Mouse (Mus musculus): Measurements from ENCODE around the gene Slc41a1. TPM values are rescaled to one million over a fixed set of nuclear protein-coding genes. Genes with fewer than 3 reads are reported as not detected.

Gene Slc41a1
- polyA plus RNA-seq, 1 experiment from 2014 or later = 9.3 TPM

DNA sequence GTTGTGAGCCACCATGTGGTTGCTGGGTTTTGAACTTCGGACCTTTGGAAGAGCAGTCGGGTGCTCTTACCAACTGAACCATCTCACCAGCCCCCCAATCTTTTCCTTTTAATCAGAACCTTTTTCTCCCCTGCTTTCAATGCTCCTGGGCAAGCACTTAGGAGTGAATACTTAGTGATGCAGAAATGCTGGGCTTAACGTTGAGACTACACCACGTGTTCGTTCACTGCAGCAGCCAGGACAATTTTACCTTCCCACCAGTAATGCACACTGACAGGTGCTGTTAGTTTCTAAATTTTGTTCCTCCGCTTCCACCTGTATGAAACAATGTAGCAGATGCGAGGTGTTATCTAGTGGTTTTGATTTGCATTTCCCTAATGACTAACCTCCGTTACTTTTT is 5.0 kb upstream of the Slc41a1 start:
- Histone ChIP-seq H3K9ac (ENCODE audit: low read length) (no peak overlapping the region), H3K9me3 (ENCODE audit: control insufficient read depth, low read length) (no peaks in the 10 kb centered on the region), H3K27ac (ENCODE audit: low read depth, low read length) (no peak overlapping the region), H3K4me2 (ENCODE audit: low read depth) (no peak overlapping the region), H3K4me1 (ENCODE audit: control insufficient read depth, insufficient read depth, low read length) (no peaks in the 10 kb centered on the region), H3K4me3 (ENCODE audit: low read depth, low read length) (no peak overlapping the region), H3K27me3 (ENCODE audit: control insufficient read depth, insufficient read depth, low read length) (no peaks in the 10 kb centered on the region), H3K36me3 (ENCODE audit: control insufficient read depth, insufficient read depth, low read length) (no peaks in the 10 kb centered on the region)
- DNase-seq (ENCODE audit: low spot score) = no peak
- 83% methylated on average over 8 of the region's 8 CpGs for WGBS
- ATAC-seq (ENCODE audit: insufficient read depth, low FRiP score, low TSS enrichment) = no peak

GRCm38 (mm10) chr1:131822856-131823492 is 4.3 kb upstream of the Slc41a1 start:
- Histone ChIP-seq H3K9me3 (ENCODE audit: control insufficient read depth, low read length) (no peaks in the 10 kb centered on the region), H3K4me1 (ENCODE audit: control insufficient read depth, insufficient read depth, low read length) (no peaks in the 10 kb centered on the region), H3K9ac (ENCODE audit: low read length) (no peak overlapping the region), H3K4me2 (ENCODE audit: low read depth) (no peak overlapping the region), H3K27me3 (ENCODE audit: control insufficient read depth, insufficient read depth, low read length) (no peaks in the 10 kb centered on the region), H3K36me3 (ENCODE audit: control insufficient read depth, insufficient read depth, low read length) (no peaks in the 10 kb centered on the region), H3K27ac (ENCODE audit: low read depth, low read length) (no peak overlapping the region), H3K4me3 (ENCODE audit: low read depth, low read length) (no peak overlapping the region)
- WGBS = 85% methylated on average over 1 of the region's 1 CpGs
- ATAC-seq (ENCODE audit: insufficient read depth, low FRiP score, low TSS enrichment) = no peak
- no peak for DNase-seq (ENCODE audit: low spot score)

GRCm38 (mm10) chr1:131823563-131823962 is 3.7 kb upstream of the Slc41a1 start:
- no peaks in the 10 kb centered on the region for H3K36me3 ChIP-seq (ENCODE audit: control insufficient read depth, insufficient read depth, low read length)
- DNase-seq (ENCODE audit: low spot score) (no peak), ATAC-seq (ENCODE audit: insufficient read depth, low FRiP score, low TSS enrichment) (no peak)
- H3K4me3 ChIP-seq (ENCODE audit: low read depth, low read length) = no peak overlapping the region
- H3K9ac ChIP-seq (ENCODE audit: low read length) = no peak overlapping the region
- H3K27me3 ChIP-seq (ENCODE audit: control insufficient read depth, insufficient read depth, low read length) = no peaks in the 10 kb centered on the region
- no peak overlapping the region for H3K27ac ChIP-seq (ENCODE audit: low read depth, low read length)
- no peaks in the 10 kb centered on the region for H3K9me3 ChIP-seq (ENCODE audit: control insufficient read depth, low read length)
- no peaks in the 10 kb centered on the region for H3K4me1 ChIP-seq (ENCODE audit: control insufficient read depth, insufficient read depth, low read length)
- 46% methylated on average over 5 of the region's 5 CpGs for WGBS
- H3K4me2 ChIP-seq (ENCODE audit: low read depth) = no peak overlapping the region

DNA sequence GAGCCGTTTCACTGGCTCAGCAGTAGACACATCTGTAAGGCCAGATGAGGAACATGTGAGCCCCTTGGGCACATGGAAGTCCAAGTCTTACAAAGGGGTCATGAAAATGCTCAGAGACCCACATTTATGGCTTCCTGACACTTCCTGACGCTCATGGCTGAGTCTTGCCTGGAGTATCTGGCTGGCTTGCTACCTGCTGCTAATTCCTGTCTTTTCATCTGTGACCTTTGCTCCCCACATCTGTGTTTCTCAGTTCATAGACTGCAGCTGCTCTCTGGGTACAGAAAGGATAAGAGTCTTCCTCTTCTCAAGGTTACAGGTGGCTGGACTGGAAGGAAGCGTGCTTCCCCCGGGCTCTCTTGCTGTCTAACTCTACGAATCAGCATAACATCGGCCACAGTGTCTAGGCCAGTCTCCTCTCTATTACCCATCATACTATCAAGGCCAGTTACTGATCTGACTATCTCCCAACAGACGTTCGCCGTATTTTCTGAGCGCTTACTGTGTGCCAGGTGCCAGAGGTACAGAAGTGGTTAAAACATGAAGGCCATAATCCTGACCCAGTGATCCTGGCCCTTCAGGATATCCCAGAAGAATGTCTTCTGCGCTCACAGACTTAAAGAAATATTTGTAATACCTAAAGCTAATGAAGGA is 2.6 kb upstream of the Slc41a1 start:
- H3K4me2 ChIP-seq (ENCODE audit: low read depth) = no peak overlapping the region
- H3K9me3 ChIP-seq (ENCODE audit: control insufficient read depth, low read length) = no peaks in the 10 kb centered on the region
- no peak overlapping the region for H3K27ac ChIP-seq (ENCODE audit: low read depth, low read length)
- ATAC-seq (ENCODE audit: insufficient read depth, low FRiP score, low TSS enrichment) (no peak), DNase-seq (ENCODE audit: low spot score) (no peak)
- H3K9ac ChIP-seq (ENCODE audit: low read length) = no peak overlapping the region
- H3K4me1 ChIP-seq (ENCODE audit: control insufficient read depth, insufficient read depth, low read length) = peaks cover 5% of the 10 kb centered on the region; the same call in 1 of the 2 replicates
- H3K27me3 ChIP-seq (ENCODE audit: control insufficient read depth, insufficient read depth, low read length) = no peaks in the 10 kb centered on the region
- 76% methylated on average over 11 of the region's 11 CpGs for WGBS
- no peaks in the 10 kb centered on the region for H3K36me3 ChIP-seq (ENCODE audit: control insufficient read depth, insufficient read depth, low read length)
- H3K4me3 ChIP-seq (ENCODE audit: low read depth, low read length) = no peak overlapping the region

DNA sequence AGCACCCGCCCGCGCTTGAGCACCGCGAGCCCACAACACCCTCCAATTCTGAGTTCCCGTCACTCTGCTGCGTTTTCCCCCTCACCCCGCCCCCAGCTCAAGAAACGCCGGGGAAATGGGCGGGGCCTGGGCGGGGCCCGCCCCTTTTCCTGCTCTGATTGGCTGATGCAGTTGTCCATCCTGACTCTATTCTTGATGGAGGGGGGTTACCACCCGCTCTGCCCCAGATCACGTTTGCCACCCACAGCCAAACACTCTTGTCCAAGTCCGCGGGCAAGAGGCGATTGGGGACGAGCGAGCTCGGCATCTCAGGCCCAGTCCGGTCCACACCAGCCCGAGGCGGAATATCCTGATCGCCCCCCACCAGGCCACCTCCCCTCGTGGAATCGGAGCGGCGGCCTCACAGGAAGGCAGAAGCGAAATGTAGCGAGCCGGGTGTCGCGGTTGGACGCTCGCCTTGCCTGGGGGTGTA is 530 bp downstream of the Slc41a1 start:
- H3K4me3 ChIP-seq (ENCODE audit: low read depth, low read length) = peak overlapping the region; percentile 82
- peak overlapping the region; percentile 86 for H3K9ac ChIP-seq (ENCODE audit: low read length)
- H3K4me2 ChIP-seq (ENCODE audit: low read depth) = peak overlapping the region; percentile 66
- H3K36me3 ChIP-seq (ENCODE audit: control insufficient read depth, insufficient read depth, low read length) = no peaks in the 10 kb centered on the region
- no peaks in the 10 kb centered on the region for H3K27me3 ChIP-seq (ENCODE audit: control insufficient read depth, insufficient read depth, low read length)
- peak; percentile 94 for ATAC-seq (ENCODE audit: insufficient read depth, low FRiP score, low TSS enrichment)
- H3K27ac ChIP-seq (ENCODE audit: low read depth, low read length) = peak overlapping the region; percentile 44; the same call in 1 of the 2 replicates
- no peaks in the 10 kb centered on the region for H3K9me3 ChIP-seq (ENCODE audit: control insufficient read depth, low read length)
- 0% methylated on average over 30 of the region's 36 CpGs for WGBS
- peak; percentile 98 for DNase-seq (ENCODE audit: low spot score)
- H3K4me1 ChIP-seq (ENCODE audit: control insufficient read depth, insufficient read depth, low read length) = peaks cover 5% of the 10 kb centered on the region; the same call in 1 of the 2 replicates

DNA sequence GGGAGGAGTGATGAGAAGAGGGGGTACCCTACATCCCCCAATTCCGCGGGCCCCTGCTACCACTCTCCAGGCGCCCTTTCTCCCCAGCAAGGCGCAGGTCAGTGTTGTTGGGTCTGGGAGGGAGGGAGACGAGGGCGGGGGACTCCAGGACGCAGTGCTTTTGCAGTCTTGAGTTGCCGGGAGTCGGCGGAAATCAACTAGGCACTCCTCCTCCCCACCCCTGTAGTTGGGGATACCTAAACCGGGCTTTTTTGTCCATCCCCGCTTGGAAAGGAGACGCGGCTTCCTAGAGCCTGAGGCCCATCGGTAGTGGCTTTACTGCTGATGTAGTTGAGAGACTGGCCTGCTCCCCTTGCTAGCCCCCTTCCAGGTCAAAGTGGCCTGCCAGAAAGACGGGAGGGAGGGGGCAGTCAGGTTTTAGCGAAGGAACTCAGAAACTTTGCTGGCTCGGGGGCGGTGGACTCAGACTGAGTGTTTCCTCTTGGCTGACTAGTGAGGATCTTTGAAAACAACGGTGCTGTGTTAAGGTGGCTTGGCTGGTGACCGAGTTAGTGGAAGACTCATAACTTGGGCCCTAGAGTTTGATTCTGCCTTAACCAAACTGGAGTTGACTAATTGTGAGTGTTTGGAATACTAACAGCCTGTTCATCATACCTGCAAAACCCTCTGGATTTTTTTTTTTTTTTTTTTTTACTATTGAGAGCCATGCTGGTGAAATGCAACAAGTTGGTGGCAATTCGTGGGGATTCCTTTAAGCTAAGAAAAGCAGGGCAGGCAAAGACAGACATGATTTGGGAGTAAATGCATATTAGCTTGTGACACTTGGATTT is 1.2 kb downstream of the Slc41a1 start:
- H3K4me1 ChIP-seq (ENCODE audit: control insufficient read depth, insufficient read depth, low read length) = peaks cover 5% of the 10 kb centered on the region; the same call in 1 of the 2 replicates
- ATAC-seq (ENCODE audit: insufficient read depth, low FRiP score, low TSS enrichment) (peak; percentile 74), DNase-seq (ENCODE audit: low spot score) (no peak)
- peak overlapping the region; percentile 66 for H3K4me2 ChIP-seq (ENCODE audit: low read depth)
- H3K9ac ChIP-seq (ENCODE audit: low read length) = peak overlapping the region; percentile 86
- H3K27me3 ChIP-seq (ENCODE audit: control insufficient read depth, insufficient read depth, low read length) = no peaks in the 10 kb centered on the region
- peak overlapping the region; percentile 44; the same call in 1 of the 2 replicates for H3K27ac ChIP-seq (ENCODE audit: low read depth, low read length)
- H3K4me3 ChIP-seq (ENCODE audit: low read depth, low read length) = peak overlapping the region; percentile 82
- no peaks in the 10 kb centered on the region for H3K36me3 ChIP-seq (ENCODE audit: control insufficient read depth, insufficient read depth, low read length)
- 2% methylated on average over 20 of the region's 22 CpGs for WGBS
- no peaks in the 10 kb centered on the region for H3K9me3 ChIP-seq (ENCODE audit: control insufficient read depth, low read length)

DNA sequence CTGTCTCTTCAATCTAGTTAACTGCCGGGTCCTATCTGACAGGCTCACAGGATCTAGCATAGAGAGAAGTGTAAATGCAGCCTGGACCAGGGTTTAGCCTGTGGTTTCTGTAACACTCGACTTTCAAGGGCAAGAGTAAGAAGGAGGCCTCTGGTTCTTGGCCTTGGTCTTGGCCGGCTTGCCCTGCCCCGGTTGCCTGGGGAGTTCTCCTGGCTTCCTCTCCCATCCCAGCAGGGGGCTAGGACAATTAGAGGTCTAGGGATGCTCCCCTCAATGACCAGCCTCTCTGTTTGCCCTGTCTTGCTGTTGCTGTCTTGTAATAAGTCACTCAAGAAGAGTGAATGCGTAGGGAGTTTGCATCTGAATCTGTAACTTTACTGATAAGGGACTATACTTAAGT is 2.0 kb downstream of the Slc41a1 start:
- ATAC-seq (ENCODE audit: insufficient read depth, low FRiP score, low TSS enrichment) = no peak
- Histone ChIP-seq H3K9me3 (ENCODE audit: control insufficient read depth, low read length) (no peaks in the 10 kb centered on the region), H3K27me3 (ENCODE audit: control insufficient read depth, insufficient read depth, low read length) (no peaks in the 10 kb centered on the region), H3K9ac (ENCODE audit: low read length) (peak overlapping the region; percentile 26; the same call in 1 of the 2 replicates), H3K4me2 (ENCODE audit: low read depth) (peak overlapping the region; percentile 66), H3K36me3 (ENCODE audit: control insufficient read depth, insufficient read depth, low read length) (no peaks in the 10 kb centered on the region), H3K4me1 (ENCODE audit: control insufficient read depth, insufficient read depth, low read length) (peaks cover 5% of the 10 kb centered on the region; the same call in 1 of the 2 replicates), H3K27ac (ENCODE audit: low read depth, low read length) (no peak overlapping the region), H3K4me3 (ENCODE audit: low read depth, low read length) (peak overlapping the region; percentile 82; the same call in 1 of the 2 replicates)
- DNase-seq (ENCODE audit: low spot score) = no peak
- 38% methylated on average over 5 of the region's 5 CpGs for WGBS

DNA sequence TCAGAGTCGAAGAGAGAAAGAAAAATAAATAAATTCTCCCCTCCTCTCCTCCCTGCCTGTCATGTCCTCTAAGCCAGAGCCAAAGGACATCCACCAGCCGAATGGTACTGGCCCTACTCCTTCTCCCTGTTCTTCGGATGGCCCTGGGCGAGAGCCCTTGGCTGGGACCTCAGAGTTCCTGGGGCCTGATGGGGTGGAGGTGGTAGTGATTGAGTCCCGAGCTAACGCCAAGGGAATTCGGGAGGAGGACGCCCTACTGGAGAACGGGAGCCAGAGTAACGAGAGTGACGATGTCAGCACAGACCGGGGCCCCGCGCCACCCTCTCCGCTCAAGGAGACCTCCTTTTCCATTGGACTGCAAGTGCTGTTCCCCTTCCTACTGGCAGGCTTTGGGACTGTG is 3.3 kb downstream of the Slc41a1 start:
- Histone ChIP-seq H3K9ac (ENCODE audit: low read length) (no peak overlapping the region), H3K4me1 (ENCODE audit: control insufficient read depth, insufficient read depth, low read length) (peaks cover 5% of the 10 kb centered on the region; the same call in 1 of the 2 replicates), H3K36me3 (ENCODE audit: control insufficient read depth, insufficient read depth, low read length) (no peaks in the 10 kb centered on the region), H3K27ac (ENCODE audit: low read depth, low read length) (no peak overlapping the region), H3K9me3 (ENCODE audit: control insufficient read depth, low read length) (no peaks in the 10 kb centered on the region), H3K27me3 (ENCODE audit: control insufficient read depth, insufficient read depth, low read length) (no peaks in the 10 kb centered on the region), H3K4me2 (ENCODE audit: low read depth) (no peak overlapping the region), H3K4me3 (ENCODE audit: low read depth, low read length) (no peak overlapping the region)
- DNase-seq (ENCODE audit: low spot score) (no peak), ATAC-seq (ENCODE audit: insufficient read depth, low FRiP score, low TSS enrichment) (no peak)
- WGBS = 90% methylated on average over 15 of the region's 15 CpGs
